Mouse (Mus musculus) v-Abl transformed pro-B cells (cell line): Measurements from ENCODE around the gene Fbxw4.

Experiments used
- in situ Hi-C, 2 experiments: fragments of 400-800 bp; cut with MboI; formaldehyde crosslinking; loops; one replicate each; pipeline ENCODE4 v1.15.1; 2025; ENCODE audit not compliant: unreplicated experiment in 2 of 2

The Fbxw4 gene

GRCm38 (mm10) chr19:45582161-45582560, 78.0 kb downstream of the Fbxw4 start:
- in situ Hi-C loops: no loop called here

GRCm38 (mm10) chr19:45581257-45581656, 78.9 kb downstream of the Fbxw4 start:
- in situ Hi-C loops: no loop called here

- in situ Hi-C loops: no loop called here
These were observed 79.9 kb downstream of the Fbxw4 start for GRCm38 (mm10) chr19:45580235-45580634.

GRCm38 (mm10) chr19:45579416-45579815, 80.7 kb downstream of the Fbxw4 start:
- in situ Hi-C loops: no loop called here

- in situ Hi-C loops: no loop called here
These were observed 81.1 kb downstream of the Fbxw4 start for GRCm38 (mm10) chr19:45578976-45579375.

- in situ Hi-C loops: no loop called here
These were observed 82.9 kb downstream of the Fbxw4 start for GRCm38 (mm10) chr19:45577141-45577750.

- in situ Hi-C loops: no loop called here
These were observed 84.5 kb downstream of the Fbxw4 start for GRCm38 (mm10) chr19:45575632-45576001.

GRCm38 (mm10) chr19:45574941-45575631, 85.0 kb downstream of the Fbxw4 start:
- in situ Hi-C loops: loop anchor here (5.0 to 25.0 kb wide), 2 partner anchors 172 to 437 kb away; partner anchors contain the start of genes Hps6 (in 2 of the 2) and Npm3 (in 2 of the 2)

- in situ Hi-C loops: loop anchor here (5.0 to 25.0 kb wide), 2 partner anchors 173 to 438 kb away; partner anchors contain the start of genes Hps6 (in 2 of the 2) and Npm3 (in 2 of the 2)
These were observed 85.7 kb downstream of the Fbxw4 start for GRCm38 (mm10) chr19:45574339-45574898.

- in situ Hi-C loops: loop anchor here (5.0 to 25.0 kb wide), 2 partner anchors 173 to 438 kb away; partner anchors contain the start of genes Hps6 (in 2 of the 2) and Npm3 (in 2 of the 2)
These were observed 86.2 kb downstream of the Fbxw4 start for GRCm38 (mm10) chr19:45573861-45574267.

- in situ Hi-C loops: loop anchor here (5.0 to 25.0 kb wide), 2 partner anchors 174 to 439 kb away; partner anchors contain the start of genes Hps6 (in 2 of the 2) and Npm3 (in 2 of the 2)
These were observed 87.1 kb downstream of the Fbxw4 start for GRCm38 (mm10) chr19:45573033-45573432.

GRCm38 (mm10) chr19:45567367-45567766, 92.7 kb downstream of the Fbxw4 start:
- in situ Hi-C loops: loop anchor here (25.0 kb wide), 1 partner anchor 445 kb away; the partner anchor contains the start of gene Hps6 (in 2 of the 2)

- in situ Hi-C loops: loop anchor here (25.0 kb wide), 1 partner anchor 446 kb away; the partner anchor contains the start of gene Hps6 (in 2 of the 2)
These were observed 94.0 kb downstream of the Fbxw4 start for GRCm38 (mm10) chr19:45565925-45566715.

GRCm38 (mm10) chr19:45560153-45560890, 99.8 kb downstream of the Fbxw4 start, which contains the start of the genes Poll and Gm17018:
Poll (minus strand) TSS chr19:45560531.
Gm17018 (plus strand) TSS chr19:45560615.
- in situ Hi-C loops: loop anchor here (25.0 kb wide), 1 partner anchor 452 kb away; the partner anchor contains the start of gene Hps6 (in 2 of the 2)

GRCm38 (mm10) chr19:45554136-45554535, 106.0 kb downstream of the Fbxw4 start:
- in situ Hi-C loops: loop anchor here (25.0 kb wide), 1 partner anchor 458 kb away; the partner anchor contains the start of gene Hps6 (in 2 of the 2)

GRCm38 (mm10) chr19:45552187-45552586, 107.9 kb downstream of the Fbxw4 start:
- in situ Hi-C loops: loop anchor here (25.0 kb wide), 1 partner anchor 460 kb away; the partner anchor contains the start of gene Hps6 (in 2 of the 2)

GRCm38 (mm10) chr19:45549948-45550347, 110.2 kb downstream of the Fbxw4 start:
- in situ Hi-C loops: loop anchor here (5.0 to 25.0 kb wide), 8 partner anchors 65 to 962 kb away; partner anchors contain the start of genes Hps6 (in 2 of the 2), Btrc (in 1 of the 2) and Trim8 (in 1 of the 2)

- in situ Hi-C loops: loop anchor here (5.0 to 25.0 kb wide), 7 partner anchors 65 to 963 kb away; partner anchors contain the start of genes Btrc (in 1 of the 2) and Trim8 (in 1 of the 2)
These were observed 110.8 kb downstream of the Fbxw4 start for GRCm38 (mm10) chr19:45549128-45549915.
